Mouse (Mus musculus) neural tube, embryonic 11.5 days (tissue): ENCODE data around the gene Sfta2. TPM values are rescaled to one million over a fixed set of nuclear protein-coding genes. Genes with fewer than 3 reads are reported as not detected.

Experiments used
- polyA plus RNA-seq: library from polyadenylated mRNA; unstranded; fragments of >200 nt; fragmentation: Nextera tagmentation; extraction: Ambion mirVana; gene quantifications from 2 replicates; pipeline ENCODE4 v1.2.1, GENCODE M21; 2014

Sfta2 gene
- polyA plus RNA-seq, 1 experiment from 2014 or later = not detected

Other genes starting within 250 kb of the Sfta2 start
- gene H2-Q4, start 221.9 kb upstream of the Sfta2 start, polyA plus RNA-seq = 1.6 and 2.3 TPM in 2 replicates
- gene H2-Q6, start 176.7 kb upstream of the Sfta2 start, polyA plus RNA-seq = 0.99 and 1.4 TPM in 2 replicates
- 11.2 and 12.5 TPM in 2 replicates for gene H2-Q7, start 162.4 kb upstream of the Sfta2 start, polyA plus RNA-seq
- gene H2-Q10, start 131.5 kb upstream of the Sfta2 start, polyA plus RNA-seq = 0.28 and 0.81 TPM in 2 replicates
- gene Pou5f1, start 95.5 kb upstream of the Sfta2 start, polyA plus RNA-seq = not detected in 2 replicates
- 46.8 and 54.8 TPM in 2 replicates for gene Tcf19, start 84.7 kb upstream of the Sfta2 start, polyA plus RNA-seq
- gene Cchcr1, start 84.4 kb upstream of the Sfta2 start, polyA plus RNA-seq = 9.4 and 10.3 TPM in 2 replicates
- gene Psors1c2, start 68.3 kb upstream of the Sfta2 start, polyA plus RNA-seq = 0.85 and 0.89 TPM in 2 replicates
- 0.13 TPM in 1 of 2 replicates, not detected in the other for gene Cdsn, start 49.4 kb upstream of the Sfta2 start, polyA plus RNA-seq
- gene 2300002M23Rik, start 34.1 kb upstream of the Sfta2 start, polyA plus RNA-seq = not detected in 2 replicates
- not detected in 2 replicates for gene Gm9573, start 25.1 kb downstream of the Sfta2 start, polyA plus RNA-seq
- 0.09 TPM in 1 of 2 replicates, not detected in the other for gene Mucl3, start 42.1 kb downstream of the Sfta2 start, polyA plus RNA-seq
- gene Vars2, start 66.0 kb downstream of the Sfta2 start, polyA plus RNA-seq = 13.1 and 15.0 TPM in 2 replicates
- 42.9 and 46.1 TPM in 2 replicates for gene Gtf2h4, start 72.2 kb downstream of the Sfta2 start, polyA plus RNA-seq
- 95.8 and 98.1 TPM in 2 replicates for gene Ddr1, start 103.1 kb downstream of the Sfta2 start, polyA plus RNA-seq
- 2.0 and 2.8 TPM in 2 replicates for gene Ier3, start 220.1 kb downstream of the Sfta2 start, polyA plus RNA-seq
- 48.5 and 52.3 TPM in 2 replicates for gene Flot1, start 221.7 kb downstream of the Sfta2 start, polyA plus RNA-seq
- 1,543 and 1,545 TPM in 2 replicates for gene Tubb5, start 236.8 kb downstream of the Sfta2 start, polyA plus RNA-seq
- 15.0 and 18.3 TPM in 2 replicates for gene Mdc1, start 240.0 kb downstream of the Sfta2 start, polyA plus RNA-seq